Mouse (Mus musculus): ENCODE measurements around the gene Senp1. TPM values are rescaled to one million over a fixed set of nuclear protein-coding genes. Genes with fewer than 3 reads are reported as not detected.

The Senp1 gene
- polyA plus RNA-seq, 1 experiment: 10.4 TPM

GRCm38 (mm10) chr15:98131942-98132655 is 38.6 kb upstream of the Senp1 start:
- Histone ChIP-seq H3K36me3 (ENCODE audit: control insufficient read depth, insufficient read depth) (peaks cover 42% of the 10 kb centered on the region), H3K79me2 (ENCODE audit: control insufficient read depth, insufficient read depth) (no peaks in the 10 kb centered on the region), H3K4me3 (no peak overlapping the region), H3K27me3 (ENCODE audit: control insufficient read depth, insufficient read depth, insufficient read length) (no peaks in the 10 kb centered on the region), H3K4me2 (ENCODE audit: low read depth) (no peak overlapping the region), H3ac (ENCODE audit: control insufficient read depth, insufficient read length) (no peak overlapping the region)
- no peak for TF ChIP-seq REST (IDR thresholded peaks at IDR 0.05; ENCODE audit: insufficient read depth, insufficient read length)
- TF ChIP-seq POLR2AphosphoS2 (IDR thresholded peaks at IDR 0.05; ENCODE audit: insufficient read length, low read depth): peak; percentile 69
- peak; percentile 24 for TF ChIP-seq POLR2A (IDR thresholded peaks at IDR 0.05; ENCODE audit: insufficient read length, low read depth)

DNA sequence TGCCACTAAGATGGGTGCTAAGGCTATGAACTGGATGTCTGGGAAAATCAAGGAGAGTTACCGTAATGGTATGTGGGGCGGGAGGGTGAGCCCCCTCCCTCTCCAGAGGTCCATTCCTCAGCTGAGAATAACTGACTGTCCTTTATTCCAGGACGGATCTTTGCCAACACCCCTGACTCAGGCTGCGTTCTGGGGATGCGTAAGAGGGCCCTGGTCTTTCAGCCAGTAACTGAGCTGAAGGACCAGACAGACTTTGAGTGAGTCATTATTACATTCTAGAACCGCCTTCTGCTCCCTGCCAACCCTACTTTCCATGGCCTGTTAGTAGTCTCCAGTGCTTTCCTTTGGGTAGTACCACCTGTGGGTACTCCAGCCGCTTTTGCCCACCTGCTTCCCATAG is 37.9 kb upstream of the Senp1 start:
- H3K27me3 ChIP-seq (ENCODE audit: control insufficient read depth, insufficient read depth, insufficient read length): no peaks in the 10 kb centered on the region

DNA sequence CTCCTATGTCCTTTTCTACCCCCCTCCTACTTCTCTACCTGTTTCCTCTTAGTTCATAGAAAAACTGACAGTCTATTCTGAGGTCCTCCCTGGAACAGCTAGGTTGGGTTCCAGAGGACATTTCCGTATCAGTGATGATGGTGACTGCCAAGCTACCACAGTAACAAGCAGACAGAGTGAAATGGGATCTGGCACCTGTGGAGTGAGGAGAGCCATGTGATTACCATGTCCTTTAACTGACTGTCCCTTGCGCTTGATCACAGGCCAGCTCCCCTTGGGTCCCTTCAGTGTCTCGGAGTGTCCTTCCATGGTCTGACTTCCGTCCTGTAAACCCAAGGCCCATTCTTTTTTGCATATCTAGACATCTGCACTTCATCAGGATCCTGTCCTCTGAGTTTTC is 37.5 kb upstream of the Senp1 start:
- H3K36me3 ChIP-seq (ENCODE audit: control insufficient read depth, insufficient read depth): peaks cover 40% of the 10 kb centered on the region
- TF ChIP-seq POLR2A (IDR thresholded peaks at IDR 0.05; ENCODE audit: insufficient read length, low read depth) (peak; percentile 15), POLR2AphosphoS2 (IDR thresholded peaks at IDR 0.05; ENCODE audit: insufficient read length, low read depth) (peak; percentile 48), REST (IDR thresholded peaks at IDR 0.05; ENCODE audit: insufficient read depth, insufficient read length) (no peak)
- H3K4me3 ChIP-seq: no peak overlapping the region
- H3ac ChIP-seq (ENCODE audit: control insufficient read depth, insufficient read length): no peak overlapping the region
- H3K79me2 ChIP-seq (ENCODE audit: control insufficient read depth, insufficient read depth): no peaks in the 10 kb centered on the region
- H3K27me3 ChIP-seq (ENCODE audit: control insufficient read depth, insufficient read depth, insufficient read length): no peaks in the 10 kb centered on the region
- no peak overlapping the region for H3K4me2 ChIP-seq (ENCODE audit: low read depth)

More for the DNA sequence above, 37.9 kb upstream of the Senp1 start:
- H3K79me2 ChIP-seq (ENCODE audit: control insufficient read depth, insufficient read depth): no peaks in the 10 kb centered on the region
- H3ac ChIP-seq (ENCODE audit: control insufficient read depth, insufficient read length): no peak overlapping the region
- H3K4me2 ChIP-seq (ENCODE audit: low read depth): no peak overlapping the region
- no peak for TF ChIP-seq MAX (IDR thresholded peaks at IDR 0.05; ENCODE audit: low read depth)
- TF ChIP-seq REST (IDR thresholded peaks at IDR 0.05; ENCODE audit: insufficient read depth, insufficient read length): no peak
- TF ChIP-seq TCF12 (IDR thresholded peaks at IDR 0.05; ENCODE audit: insufficient read depth, poor library complexity, severe bottlenecking): no peak
- no peak for TF ChIP-seq POLR2AphosphoS2 (IDR thresholded peaks at IDR 0.05; ENCODE audit: insufficient read length, low read depth)
- TF ChIP-seq MYOG (IDR thresholded peaks at IDR 0.05; ENCODE audit: control insufficient read depth in 1 of 3, insufficient read depth in 1 of 3, insufficient read length in 2 of 3, low read depth in 2 of 3): no peak
- no peak for TF ChIP-seq POLR2A (IDR thresholded peaks at IDR 0.05; ENCODE audit: insufficient read length, low read depth)
- TF ChIP-seq CEBPB (IDR thresholded peaks at IDR 0.05; ENCODE audit: insufficient read depth, poor library complexity, severe bottlenecking): no peak
- TF ChIP-seq MYOD1 (IDR thresholded peaks at IDR 0.05; ENCODE audit: control insufficient read depth in 1 of 3, insufficient read length in 2 of 3, low read depth in 2 of 3): no peak
- TF ChIP-seq USF1 (IDR thresholded peaks at IDR 0.05; ENCODE audit: low read depth): no peak
- no peak for TF ChIP-seq SRF (IDR thresholded peaks at IDR 0.05; ENCODE audit: control insufficient read depth, insufficient read length, low read depth)
- H3K36me3 ChIP-seq (ENCODE audit: control insufficient read depth, insufficient read depth): peaks cover 39% of the 10 kb centered on the region
- no peak overlapping the region for H3K4me3 ChIP-seq

DNA sequence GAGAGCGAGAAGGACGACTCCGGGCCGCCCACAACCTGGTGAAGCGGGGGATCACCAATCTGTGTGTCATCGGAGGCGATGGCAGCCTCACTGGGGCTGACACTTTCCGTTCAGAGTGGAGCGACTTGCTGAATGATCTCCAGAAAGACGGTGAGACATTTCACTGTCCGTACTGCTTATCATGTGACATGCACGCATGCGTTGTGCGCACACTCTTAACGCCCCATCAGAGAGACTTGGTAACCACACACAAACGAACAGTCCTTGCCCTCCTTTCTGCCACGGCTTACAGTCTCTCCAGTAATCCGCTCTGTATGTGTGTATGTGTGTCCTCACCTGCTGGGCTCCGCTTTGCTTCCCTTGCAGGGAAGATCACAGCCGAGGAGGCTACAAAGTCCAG is 27.3 kb upstream of the Senp1 start:
- H3K4me2 ChIP-seq (ENCODE audit: low read depth): no peak overlapping the region
- TF ChIP-seq MAX (IDR thresholded peaks at IDR 0.05; ENCODE audit: low read depth): no peak
- no peak for TF ChIP-seq SRF (IDR thresholded peaks at IDR 0.05; ENCODE audit: control insufficient read depth, insufficient read length, low read depth)
- no peak for TF ChIP-seq POLR2AphosphoS2 (IDR thresholded peaks at IDR 0.05; ENCODE audit: insufficient read length, low read depth)
- TF ChIP-seq REST (IDR thresholded peaks at IDR 0.05; ENCODE audit: insufficient read depth, insufficient read length): no peak
- no peak for TF ChIP-seq TCF12 (IDR thresholded peaks at IDR 0.05; ENCODE audit: insufficient read depth, poor library complexity, severe bottlenecking)
- TF ChIP-seq TCF3 (IDR thresholded peaks at IDR 0.05; ENCODE audit: insufficient read length, low read depth): no peak
- no peak for TF ChIP-seq POLR2A (IDR thresholded peaks at IDR 0.05; ENCODE audit: insufficient read length, low read depth)
- no peak for TF ChIP-seq CEBPB (IDR thresholded peaks at IDR 0.05; ENCODE audit: insufficient read depth, poor library complexity, severe bottlenecking)
- TF ChIP-seq USF1 (IDR thresholded peaks at IDR 0.05; ENCODE audit: low read depth): no peak
- TF ChIP-seq E2F4 (IDR thresholded peaks at IDR 0.05; ENCODE audit: insufficient read depth): no peak
- no peak for TF ChIP-seq MYOD1 (IDR thresholded peaks at IDR 0.05; ENCODE audit: control insufficient read depth in 1 of 3, insufficient read length in 2 of 3, low read depth in 2 of 3)
- TF ChIP-seq MYOG (IDR thresholded peaks at IDR 0.05; ENCODE audit: control insufficient read depth in 1 of 3, insufficient read depth in 1 of 3, insufficient read length in 2 of 3, low read depth in 2 of 3): no peak
- H3K27me3 ChIP-seq (ENCODE audit: control insufficient read depth, insufficient read depth, insufficient read length): no peaks in the 10 kb centered on the region
- H3ac ChIP-seq (ENCODE audit: control insufficient read depth, insufficient read length): no peak overlapping the region
- peaks cover 49% of the 10 kb centered on the region for H3K36me3 ChIP-seq (ENCODE audit: control insufficient read depth, insufficient read depth)
- H3K79me2 ChIP-seq (ENCODE audit: control insufficient read depth, insufficient read depth): no peaks in the 10 kb centered on the region
- H3K4me3 ChIP-seq: no peak overlapping the region

DNA sequence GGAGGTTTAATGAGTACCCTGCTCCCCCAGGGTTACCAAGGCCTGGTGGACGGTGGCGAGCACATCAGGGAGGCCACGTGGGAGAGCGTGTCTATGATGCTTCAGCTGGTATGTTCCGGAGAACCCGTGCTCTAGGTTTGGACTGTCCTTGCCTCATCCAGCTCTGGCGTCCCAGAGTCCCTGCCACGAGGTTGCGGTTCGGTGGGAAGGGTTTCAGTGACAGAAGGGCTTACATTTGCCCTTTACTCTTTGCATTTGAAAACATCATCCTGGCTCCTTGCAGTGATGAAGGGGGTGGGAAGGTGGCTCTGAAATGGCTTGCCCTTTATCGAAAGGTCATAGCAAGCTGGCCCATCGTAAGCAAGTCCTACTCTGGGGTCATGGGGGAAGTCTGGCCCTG is 25.8 kb upstream of the Senp1 start:
- Histone ChIP-seq H3K36me3 (ENCODE audit: control insufficient read depth, insufficient read depth) (peaks cover 38% of the 10 kb centered on the region), H3K27me3 (ENCODE audit: control insufficient read depth, insufficient read depth, insufficient read length) (no peaks in the 10 kb centered on the region), H3ac (ENCODE audit: control insufficient read depth, insufficient read length) (no peak overlapping the region), H3K4me2 (ENCODE audit: low read depth) (no peak overlapping the region), H3K79me2 (ENCODE audit: control insufficient read depth, insufficient read depth) (no peaks in the 10 kb centered on the region), H3K4me3 (no peak overlapping the region)
- TF ChIP-seq REST (IDR thresholded peaks at IDR 0.05; ENCODE audit: insufficient read depth, insufficient read length) (no peak), TCF3 (IDR thresholded peaks at IDR 0.05; ENCODE audit: insufficient read length, low read depth) (no peak), MAX (IDR thresholded peaks at IDR 0.05; ENCODE audit: low read depth) (no peak), E2F4 (IDR thresholded peaks at IDR 0.05; ENCODE audit: insufficient read depth) (no peak), MYOD1 (IDR thresholded peaks at IDR 0.05; ENCODE audit: control insufficient read depth in 1 of 3, insufficient read length in 2 of 3, low read depth in 2 of 3) (no peak), TCF12 (IDR thresholded peaks at IDR 0.05; ENCODE audit: insufficient read depth, poor library complexity, severe bottlenecking) (no peak), SRF (IDR thresholded peaks at IDR 0.05; ENCODE audit: control insufficient read depth, insufficient read length, low read depth) (no peak), POLR2A (IDR thresholded peaks at IDR 0.05; ENCODE audit: insufficient read length, low read depth) (no peak), POLR2AphosphoS2 (IDR thresholded peaks at IDR 0.05; ENCODE audit: insufficient read length, low read depth) (no peak), MYOG (IDR thresholded peaks at IDR 0.05; ENCODE audit: control insufficient read depth in 1 of 3, insufficient read depth in 1 of 3, insufficient read length in 2 of 3, low read depth in 2 of 3) (no peak), CEBPB (IDR thresholded peaks at IDR 0.05; ENCODE audit: insufficient read depth, poor library complexity, severe bottlenecking) (no peak), USF1 (IDR thresholded peaks at IDR 0.05; ENCODE audit: low read depth) (no peak)

Data from myocyte (in vitro differentiated cells).